Mouse (Mus musculus) heart, postnatal 0 days (tissue): ENCODE data around the gene Zfpm1.

Experiments used
- CTCF ChIP-seq: IDR thresholded peaks from 2 replicates; pipeline ENCODE4 v1.5.1; 2016; ENCODE audit warnings: antibody characterized with exemption, control low read depth, low read depth
- EP300 ChIP-seq: IDR thresholded peaks from 2 replicates; pipeline ENCODE4 v1.6.1; 2016; ENCODE audit warnings: antibody characterized with exemption, low read depth

DNA sequence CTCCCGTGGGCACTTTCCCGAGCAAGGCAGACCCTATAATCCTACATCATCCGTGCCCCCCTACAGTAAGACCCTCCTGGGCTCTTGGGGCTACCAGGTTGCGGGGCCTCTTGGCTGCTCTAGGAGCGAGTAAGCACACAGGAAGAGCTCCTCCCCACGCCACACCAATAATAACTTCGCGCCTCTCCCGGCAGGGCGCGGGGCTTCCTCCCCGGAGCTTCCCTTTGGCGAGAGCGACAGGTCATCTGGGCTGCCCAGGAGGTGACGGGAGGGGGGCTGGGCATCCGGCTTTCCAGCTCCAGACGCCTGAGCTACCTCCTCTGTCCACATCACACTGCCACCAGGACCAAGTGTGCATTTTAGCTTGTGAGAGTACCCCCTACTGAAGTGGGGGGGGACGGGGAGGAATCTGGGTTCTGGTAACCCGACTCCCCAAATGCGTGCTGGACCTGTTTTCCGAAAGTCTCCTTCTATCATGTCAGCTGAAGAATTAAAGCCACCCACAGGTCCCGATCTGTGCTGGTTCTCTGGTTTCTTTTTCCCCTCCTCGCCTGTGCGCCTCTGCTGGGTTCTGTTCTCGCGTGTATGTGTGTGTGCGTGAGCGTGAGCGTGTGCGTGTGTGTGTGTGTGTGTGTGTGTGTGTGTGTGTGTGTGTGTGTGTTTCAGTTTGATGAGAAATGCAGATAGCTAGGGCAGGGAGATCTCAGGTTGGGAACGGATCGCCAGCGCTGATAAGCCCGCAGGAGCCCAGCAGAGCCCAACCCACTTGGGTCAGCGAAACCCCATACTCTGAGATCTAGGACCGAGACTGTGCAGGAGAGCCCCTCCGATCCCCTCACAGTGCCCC lies 1.6 kb downstream of the Zfpm1 start:
- TF ChIP-seq CTCF (0 out of 2 replicates have a peak, but pooled peaks have one; percentile 21), EP300 (peak; percentile 49; the same call in 1 of the 2 replicates)
